Mouse (Mus musculus): ENCODE data around the gene Krt222. TPM values are rescaled to one million over a fixed set of nuclear protein-coding genes. Genes with fewer than 3 reads are reported as not detected.

The Krt222 gene
- total RNA-seq (2014; fragmentation: Nextera tagmentation) (not detected in 2 replicates), total RNA-seq (2017) (0.05 and 0.17 TPM in 2 replicates), polyA plus RNA-seq (2012) (not detected in 2 replicates)

DNA sequence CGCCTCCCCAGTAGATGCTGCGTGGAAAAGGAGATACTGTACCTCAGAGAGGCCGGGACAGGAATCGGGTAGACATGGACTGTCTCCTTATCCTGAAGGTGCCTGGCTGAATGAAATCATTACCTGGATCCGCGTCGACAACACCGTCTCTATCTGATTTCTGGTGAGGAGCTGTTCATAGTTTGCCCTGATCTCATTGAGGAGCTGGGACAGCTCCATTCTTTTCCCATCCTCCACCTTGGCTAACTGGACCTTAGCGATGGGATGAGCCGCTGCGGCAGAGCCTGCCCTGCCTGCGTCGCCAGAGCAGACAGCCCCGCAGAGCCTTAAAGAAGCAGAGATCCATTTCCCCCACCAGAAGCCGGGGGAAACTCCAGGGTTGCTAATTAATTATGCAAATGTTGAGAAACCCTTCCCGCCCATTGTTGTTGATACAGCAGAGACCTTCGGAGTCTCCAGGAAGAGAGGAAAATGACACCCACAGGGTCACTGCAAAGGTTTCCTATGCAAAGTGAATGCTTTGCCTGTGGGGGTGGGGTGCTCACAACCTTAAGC is at the start of gene Krt222:
Gene Krt222, minus strand, starts transcription at position 266 of the 555 bp plus-strand sequence.
- TF ChIP-seq GATA1 (IDR thresholded peaks at IDR 0.05; ENCODE audit: borderline replicate concordance, low read length) = no peak
- no peak for TF ChIP-seq POLR2AphosphoS5 (IDR thresholded peaks at IDR 0.05; ENCODE audit: insufficient replicate concordance, low read depth, low read length)
- TF ChIP-seq TAL1 (conservative IDR thresholded peaks at IDR 0.05; ENCODE audit: low read depth, low read length) = no peak
- no peak for TF ChIP-seq GATA2 (IDR thresholded peaks at IDR 0.05; ENCODE audit: borderline replicate concordance, low read depth, low read length)
- no peak for TF ChIP-seq CTCF (IDR thresholded peaks at IDR 0.05; ENCODE audit: low read depth, low read length)
- no peaks in the 10 kb centered on the region for H3K9me3 ChIP-seq (replicated peaks)
- no peaks in the 10 kb centered on the region for H3K36me3 ChIP-seq (replicated peaks)
- H3K4me3 ChIP-seq (ENCODE audit: low read depth, low read length) = no peak within 1 kb of the TSS
- no peaks in the 10 kb centered on the region for H3K4me1 ChIP-seq (ENCODE audit: insufficient read depth, low read depth, low read length)
- peaks cover 14% of the 10 kb centered on the region for H3K27me3 ChIP-seq (ENCODE audit: insufficient read depth, low read length)
- no peak for DNase-seq (ENCODE audit: low spot score)
- no peak for ATAC-seq (ENCODE audit: extremely low read depth, insufficient number of reproducible peaks, low FRiP score, poor library complexity, severe bottlenecking)

DNA sequence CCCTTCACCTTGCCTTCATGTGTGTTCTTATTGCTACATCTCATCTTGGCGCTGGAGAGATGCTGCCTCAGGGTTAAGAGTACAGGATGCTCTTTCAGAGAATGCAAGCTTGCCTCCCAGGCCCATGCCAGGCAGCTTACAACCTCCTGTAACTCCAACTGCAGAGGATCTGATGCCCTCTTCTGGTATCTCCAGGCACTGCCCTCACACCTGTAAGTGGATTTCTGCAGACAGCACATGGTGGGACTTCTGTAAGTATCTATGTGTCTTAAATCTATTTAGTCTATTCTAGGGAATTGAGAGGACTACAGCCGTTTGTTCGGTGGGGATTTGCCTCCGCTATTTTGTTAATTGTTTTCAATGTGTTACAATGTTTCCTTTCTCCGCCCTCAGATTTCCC is 49.0 kb upstream of the Krt222 start:
- H3K4me3 ChIP-seq (ENCODE audit: low read depth, low read length) = no peak overlapping the region
- ATAC-seq (ENCODE audit: extremely low read depth, insufficient number of reproducible peaks, low FRiP score, poor library complexity, severe bottlenecking) = no peak
- TF ChIP-seq TAL1 (conservative IDR thresholded peaks at IDR 0.05; ENCODE audit: low read depth, low read length) (no peak), CTCF (IDR thresholded peaks at IDR 0.05; ENCODE audit: low read depth, low read length) (no peak), GATA2 (IDR thresholded peaks at IDR 0.05; ENCODE audit: borderline replicate concordance, low read depth, low read length) (no peak), GATA1 (IDR thresholded peaks at IDR 0.05; ENCODE audit: borderline replicate concordance, low read length) (no peak), POLR2AphosphoS5 (IDR thresholded peaks at IDR 0.05; ENCODE audit: insufficient replicate concordance, low read depth, low read length) (no peak)
- DNase-seq (ENCODE audit: low spot score) = no peak
- H3K36me3 ChIP-seq (replicated peaks) = no peaks in the 10 kb centered on the region
- no peaks in the 10 kb centered on the region for H3K9me3 ChIP-seq (replicated peaks)
- no peaks in the 10 kb centered on the region for H3K27me3 ChIP-seq (ENCODE audit: insufficient read depth, low read length)
- H3K4me1 ChIP-seq (ENCODE audit: insufficient read depth, low read depth, low read length) = no peaks in the 10 kb centered on the region

DNA sequence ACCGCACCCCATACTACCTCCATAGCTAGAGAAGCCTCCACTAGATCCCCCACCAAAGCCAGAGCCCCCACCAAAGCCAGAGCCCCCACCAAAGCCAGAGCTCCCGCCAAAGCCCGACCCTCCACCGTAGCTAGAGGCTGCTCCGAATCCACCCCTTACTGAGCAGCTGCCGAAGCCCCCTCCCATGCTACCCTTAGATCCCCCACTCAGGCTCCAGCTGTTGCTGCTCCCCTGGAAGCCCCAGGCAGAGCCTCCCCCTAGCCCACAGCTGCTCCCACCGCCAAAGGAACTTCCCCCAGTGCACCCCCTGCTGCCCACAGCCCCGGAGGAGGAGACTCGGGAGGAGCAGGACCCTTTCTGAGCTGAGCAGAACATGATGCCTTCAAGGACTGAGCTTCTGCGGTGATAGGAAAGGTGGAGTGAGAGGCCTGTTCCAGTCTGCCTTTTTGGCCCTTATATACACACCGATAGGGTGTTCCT is 41.0 kb upstream of the Krt222 start, which contains the start of gene Krt24:
Gene Krt24, minus strand, starts transcription at position 430 of the 480 bp plus-strand sequence.
- Histone ChIP-seq H3K9me3 (replicated peaks) (no peaks in the 10 kb centered on the region), H3K36me3 (replicated peaks) (no peaks in the 10 kb centered on the region), H3K27me3 (ENCODE audit: insufficient read depth, low read length) (peaks cover 10% of the 10 kb centered on the region; the same call in 1 of the 2 replicates), H3K4me1 (ENCODE audit: insufficient read depth, low read depth, low read length) (no peaks in the 10 kb centered on the region), H3K4me3 (ENCODE audit: low read depth, low read length) (no peak within 1 kb of the TSS)
- TF ChIP-seq CTCF (IDR thresholded peaks at IDR 0.05; ENCODE audit: low read depth, low read length) (no peak), GATA2 (IDR thresholded peaks at IDR 0.05; ENCODE audit: borderline replicate concordance, low read depth, low read length) (no peak), GATA1 (IDR thresholded peaks at IDR 0.05; ENCODE audit: borderline replicate concordance, low read length) (no peak)
- no peak for ATAC-seq (ENCODE audit: extremely low read depth, insufficient number of reproducible peaks, low FRiP score, poor library complexity, severe bottlenecking)
- no peak for DNase-seq (ENCODE audit: low spot score)

DNA sequence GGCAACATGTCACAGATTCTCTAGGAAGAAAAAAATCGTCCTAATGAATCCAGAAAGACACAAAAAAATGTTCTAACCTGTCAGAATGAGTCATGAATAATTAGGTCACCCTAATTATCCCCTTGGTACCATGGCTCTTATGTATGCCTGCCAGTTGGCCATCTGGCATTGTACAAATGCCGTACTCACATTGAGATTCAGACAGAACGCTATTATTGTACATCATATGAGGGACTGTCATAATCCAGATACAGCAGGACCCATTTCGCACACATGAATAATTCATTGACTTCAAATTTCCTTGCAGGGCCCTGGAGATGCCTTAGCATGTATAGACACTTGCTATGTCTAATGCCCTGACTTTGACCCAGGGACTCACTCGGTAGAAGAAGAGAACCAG is 40.1 kb upstream of the Krt222 start:
- H3K4me1 ChIP-seq (ENCODE audit: insufficient read depth, low read depth, low read length) = no peaks in the 10 kb centered on the region
- H3K27me3 ChIP-seq (ENCODE audit: insufficient read depth, low read length) = peaks cover 10% of the 10 kb centered on the region; the same call in 1 of the 2 replicates
- TF ChIP-seq TAL1 (conservative IDR thresholded peaks at IDR 0.05; ENCODE audit: low read depth, low read length) (no peak), CTCF (IDR thresholded peaks at IDR 0.05; ENCODE audit: low read depth, low read length) (no peak), GATA1 (IDR thresholded peaks at IDR 0.05; ENCODE audit: borderline replicate concordance, low read length) (no peak), POLR2AphosphoS5 (IDR thresholded peaks at IDR 0.05; ENCODE audit: insufficient replicate concordance, low read depth, low read length) (no peak), GATA2 (IDR thresholded peaks at IDR 0.05; ENCODE audit: borderline replicate concordance, low read depth, low read length) (no peak)
- no peak for DNase-seq (ENCODE audit: low spot score)
- no peak for ATAC-seq (ENCODE audit: extremely low read depth, insufficient number of reproducible peaks, low FRiP score, poor library complexity, severe bottlenecking)
- no peak overlapping the region for H3K4me3 ChIP-seq (ENCODE audit: low read depth, low read length)
- no peaks in the 10 kb centered on the region for H3K36me3 ChIP-seq (replicated peaks)
- no peaks in the 10 kb centered on the region for H3K9me3 ChIP-seq (replicated peaks)

DNA sequence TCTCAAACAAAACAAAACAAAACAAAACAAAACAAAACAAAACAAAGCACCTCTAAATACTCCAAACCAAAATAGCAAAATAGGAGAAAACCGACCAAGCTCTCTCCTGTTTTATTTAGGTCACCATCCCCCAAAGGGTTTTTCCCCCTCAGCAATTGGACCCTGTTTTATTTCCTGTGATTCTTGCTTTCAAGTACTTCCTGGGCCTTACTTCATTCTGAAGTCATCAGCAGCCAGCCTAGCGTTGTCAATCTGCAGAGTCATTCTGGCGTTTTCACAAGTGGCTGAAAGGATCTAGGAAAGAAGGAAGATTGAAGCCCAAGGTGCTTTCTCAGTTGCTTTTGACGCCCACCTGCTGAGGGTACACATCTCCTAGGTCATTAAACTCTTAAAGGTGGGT is 39.4 kb upstream of the Krt222 start:
- DNase-seq (ENCODE audit: low spot score) = no peak
- ATAC-seq (ENCODE audit: extremely low read depth, insufficient number of reproducible peaks, low FRiP score, poor library complexity, severe bottlenecking) = no peak
- no peak overlapping the region for H3K4me3 ChIP-seq (ENCODE audit: low read depth, low read length)
- no peak for TF ChIP-seq GATA2 (IDR thresholded peaks at IDR 0.05; ENCODE audit: borderline replicate concordance, low read depth, low read length)
- no peak for TF ChIP-seq TAL1 (conservative IDR thresholded peaks at IDR 0.05; ENCODE audit: low read depth, low read length)
- TF ChIP-seq CTCF (IDR thresholded peaks at IDR 0.05; ENCODE audit: low read depth, low read length) = no peak
- no peak for TF ChIP-seq POLR2AphosphoS5 (IDR thresholded peaks at IDR 0.05; ENCODE audit: insufficient replicate concordance, low read depth, low read length)
- no peaks in the 10 kb centered on the region for H3K36me3 ChIP-seq (replicated peaks)
- peaks cover 10% of the 10 kb centered on the region; the same call in 1 of the 2 replicates for H3K27me3 ChIP-seq (ENCODE audit: insufficient read depth, low read length)
- H3K4me1 ChIP-seq (ENCODE audit: insufficient read depth, low read depth, low read length) = no peaks in the 10 kb centered on the region
- H3K9me3 ChIP-seq (replicated peaks) = no peaks in the 10 kb centered on the region

DNA sequence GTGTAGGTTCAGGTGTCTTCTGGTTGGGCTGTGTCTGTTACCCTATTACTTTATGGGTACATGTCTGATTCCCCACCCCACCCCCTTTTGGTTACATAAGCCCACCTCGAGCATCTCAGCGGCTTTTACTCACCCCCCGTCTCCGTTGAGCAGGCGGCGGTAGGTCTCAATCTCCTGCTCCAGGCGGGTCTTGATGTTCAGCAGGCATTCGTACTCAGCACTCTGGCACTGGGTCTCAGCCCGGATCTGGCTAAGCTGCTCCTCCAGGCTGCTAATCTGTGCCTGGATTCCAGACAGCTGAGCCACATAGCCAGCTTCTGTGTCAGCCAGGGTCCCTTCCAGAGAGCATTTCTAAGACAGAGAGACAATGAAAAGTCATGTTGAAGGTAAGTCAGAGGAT is 37.2 kb upstream of the Krt222 start:
- Histone ChIP-seq H3K4me3 (ENCODE audit: low read depth, low read length) (no peak overlapping the region), H3K9me3 (replicated peaks) (no peaks in the 10 kb centered on the region), H3K4me1 (ENCODE audit: insufficient read depth, low read depth, low read length) (no peaks in the 10 kb centered on the region), H3K36me3 (replicated peaks) (no peaks in the 10 kb centered on the region), H3K27me3 (ENCODE audit: insufficient read depth, low read length) (peaks cover 10% of the 10 kb centered on the region; the same call in 1 of the 2 replicates)
- no peak for ATAC-seq (ENCODE audit: extremely low read depth, insufficient number of reproducible peaks, low FRiP score, poor library complexity, severe bottlenecking)
- no peak for DNase-seq (ENCODE audit: low spot score)
- TF ChIP-seq GATA2 (IDR thresholded peaks at IDR 0.05; ENCODE audit: borderline replicate concordance, low read depth, low read length) (no peak), CTCF (IDR thresholded peaks at IDR 0.05; ENCODE audit: low read depth, low read length) (no peak), GATA1 (IDR thresholded peaks at IDR 0.05; ENCODE audit: borderline replicate concordance, low read length) (no peak), POLR2AphosphoS5 (IDR thresholded peaks at IDR 0.05; ENCODE audit: insufficient replicate concordance, low read depth, low read length) (no peak), TAL1 (conservative IDR thresholded peaks at IDR 0.05; ENCODE audit: low read depth, low read length) (no peak)

All from G1E (cell line).